Mouse (Mus musculus) liver, adult (tissue): ENCODE results near the gene Arap2.

Experiments
- GATA4 ChIP-seq: IDR thresholded peaks from 2 replicates; pipeline ENCODE4 v1.6.1; 2014; ENCODE audit warnings: mild to moderate bottlenecking, low read length; ENCODE audit not compliant: insufficient replicate concordance

Gene Arap2

DNA sequence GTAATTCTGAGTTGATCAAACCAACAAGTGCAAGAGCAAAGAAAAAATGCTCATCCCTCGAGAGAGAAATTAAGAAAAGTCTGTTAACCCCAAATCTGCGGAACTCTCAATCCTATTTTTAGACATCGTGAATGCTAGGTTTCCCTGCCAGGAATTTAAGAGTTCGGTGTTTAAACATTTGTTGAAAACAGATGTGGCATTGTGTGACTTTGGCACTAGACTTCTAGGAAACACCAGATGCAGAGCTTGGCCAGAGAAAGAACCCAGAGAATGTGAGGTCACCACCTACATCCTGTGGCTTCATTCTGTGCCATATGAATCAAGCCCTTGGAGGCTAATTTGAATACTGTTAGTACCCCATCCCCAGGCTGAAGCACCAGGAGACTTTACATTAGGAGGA, 76.0 kb downstream of the Arap2 start:
- TF ChIP-seq GATA4 = no peak

DNA sequence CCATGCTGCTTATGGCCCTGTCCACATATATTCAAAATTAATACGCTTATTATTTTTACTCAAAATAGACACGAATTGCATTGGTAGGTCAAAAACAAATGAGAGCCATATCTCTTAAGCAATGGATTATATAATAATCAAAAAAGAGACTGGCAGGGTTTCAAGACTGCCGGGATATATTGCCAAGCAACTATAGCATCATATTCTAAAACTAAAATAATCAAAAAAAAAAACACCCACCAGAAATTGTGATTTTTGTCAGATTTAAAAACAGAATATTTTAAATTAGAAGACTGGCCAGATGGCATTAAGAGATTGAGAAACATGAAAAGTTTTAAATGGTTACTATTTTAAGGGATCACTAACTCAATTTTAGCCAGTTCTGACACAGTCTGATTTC, 82.2 kb downstream of the Arap2 start:
- TF ChIP-seq GATA4 = no peak

GRCm38 (mm10) chr5:62683207-62683606, 82.8 kb downstream of the Arap2 start:
- TF ChIP-seq GATA4 = no peak

DNA sequence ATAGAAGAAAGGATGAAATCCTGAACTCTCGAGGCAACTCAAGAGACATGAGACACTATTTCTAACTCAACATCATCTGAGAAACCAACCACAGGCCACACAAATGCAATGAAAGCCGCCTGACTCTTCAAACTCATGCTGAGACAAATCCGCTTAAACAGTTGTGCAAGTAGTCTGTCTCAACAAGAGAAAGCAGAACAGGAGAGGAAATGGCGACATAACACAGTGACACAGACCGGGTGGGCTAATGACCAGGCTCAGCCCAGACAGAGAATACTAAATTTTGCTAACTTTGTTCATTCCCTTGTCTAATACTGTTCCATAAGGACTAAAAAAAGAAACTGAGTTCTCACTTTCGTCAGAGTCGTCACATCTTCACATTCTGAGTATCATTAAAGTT, 88.6 kb downstream of the Arap2 start:
- no peak for TF ChIP-seq GATA4

- TF ChIP-seq GATA4 = no peak
Measured at GRCm38 (mm10) chr5:62672736-62673436, 93.1 kb downstream of the Arap2 start.

- no peak for TF ChIP-seq GATA4
Measured at GRCm38 (mm10) chr5:62665329-62665728, 100.6 kb downstream of the Arap2 start.

DNA sequence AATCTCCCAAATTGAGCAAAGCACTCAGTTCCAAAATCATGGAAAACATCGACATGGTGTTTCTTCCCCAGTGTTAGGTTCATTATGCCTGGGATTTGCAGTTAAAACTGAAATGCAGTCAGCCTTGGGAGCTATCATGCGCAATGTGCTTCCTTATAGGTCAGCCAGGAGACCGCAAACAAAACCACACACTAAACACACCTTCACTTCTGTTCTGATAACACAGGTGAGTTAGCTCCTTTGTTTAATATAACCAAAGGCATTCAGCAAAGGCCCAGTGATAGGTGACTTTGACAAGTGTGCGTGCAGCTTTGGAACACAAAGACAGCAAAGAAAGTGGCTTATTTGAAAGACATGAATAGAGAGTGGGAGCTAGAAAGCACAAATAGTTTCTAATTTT, 101.1 kb downstream of the Arap2 start:
- TF ChIP-seq GATA4 = no peak

DNA sequence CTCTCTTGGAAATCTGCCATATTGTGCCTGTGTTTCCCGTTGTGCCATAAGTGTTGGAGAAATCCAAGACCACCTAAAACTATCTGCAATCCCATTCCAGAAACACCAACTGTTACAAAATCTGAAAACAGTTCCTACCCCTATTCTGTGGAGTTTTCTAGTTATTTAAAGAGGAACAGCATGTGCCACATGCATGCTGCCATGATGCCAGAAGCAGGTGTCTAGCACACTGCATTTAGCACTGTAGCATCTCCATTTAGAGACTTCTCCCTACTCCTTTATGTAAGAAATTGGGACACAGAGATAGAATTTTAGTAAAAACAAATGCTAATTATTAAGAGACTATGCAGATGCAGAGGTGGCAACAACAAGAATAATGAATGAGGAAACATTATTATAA, 102.8 kb downstream of the Arap2 start:
- TF ChIP-seq GATA4 = no peak

GRCm38 (mm10) chr5:62653924-62654323, 112.0 kb downstream of the Arap2 start:
- no peak for TF ChIP-seq GATA4

- TF ChIP-seq GATA4 = no peak
Measured at GRCm38 (mm10) chr5:62642330-62642729, 123.6 kb downstream of the Arap2 start.

DNA sequence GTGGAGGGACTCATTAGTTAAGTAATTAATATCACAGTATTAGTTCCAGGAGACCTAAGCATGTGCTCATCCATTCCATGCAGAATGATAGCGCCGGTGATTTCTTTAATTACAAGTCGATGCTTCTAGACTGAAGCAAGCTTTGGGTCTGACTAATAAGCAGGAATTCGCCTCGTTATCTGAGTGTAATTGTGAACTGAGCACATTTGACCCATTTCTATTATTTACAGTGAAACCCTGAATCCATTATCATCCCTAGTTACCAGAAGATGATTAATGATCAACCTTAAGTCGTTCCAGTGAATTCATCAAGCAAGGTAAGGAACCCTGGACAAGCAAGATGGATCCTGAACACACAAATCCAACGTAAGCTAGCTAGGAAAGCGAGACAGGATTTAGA, 125.5 kb downstream of the Arap2 start:
- TF ChIP-seq GATA4 = no peak

GRCm38 (mm10) chr5:62636341-62636740, 129.6 kb downstream of the Arap2 start:
- no peak for TF ChIP-seq GATA4

DNA sequence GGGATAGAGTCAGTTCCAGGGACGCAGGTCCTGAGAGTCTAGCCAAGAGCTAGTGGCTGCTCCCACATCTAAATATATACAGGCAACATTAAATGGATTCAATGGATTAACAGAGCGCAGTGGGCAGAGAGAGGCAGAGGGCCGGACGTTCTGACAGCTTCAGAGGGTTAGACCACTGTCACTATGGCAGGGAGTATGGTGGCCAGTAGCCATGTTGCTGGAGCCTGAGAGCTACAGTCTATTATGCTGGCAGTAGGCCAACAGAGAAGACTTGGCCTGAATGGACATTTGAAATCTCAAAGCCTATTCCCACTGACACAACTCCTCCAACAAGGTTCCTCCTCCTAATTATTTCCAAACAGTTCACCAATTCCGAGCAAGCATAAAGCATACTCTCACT, 137.1 kb downstream of the Arap2 start:
- TF ChIP-seq GATA4 = no peak

GRCm38 (mm10) chr5:62622848-62623479, 143.0 kb downstream of the Arap2 start:
- TF ChIP-seq GATA4 = no peak

DNA sequence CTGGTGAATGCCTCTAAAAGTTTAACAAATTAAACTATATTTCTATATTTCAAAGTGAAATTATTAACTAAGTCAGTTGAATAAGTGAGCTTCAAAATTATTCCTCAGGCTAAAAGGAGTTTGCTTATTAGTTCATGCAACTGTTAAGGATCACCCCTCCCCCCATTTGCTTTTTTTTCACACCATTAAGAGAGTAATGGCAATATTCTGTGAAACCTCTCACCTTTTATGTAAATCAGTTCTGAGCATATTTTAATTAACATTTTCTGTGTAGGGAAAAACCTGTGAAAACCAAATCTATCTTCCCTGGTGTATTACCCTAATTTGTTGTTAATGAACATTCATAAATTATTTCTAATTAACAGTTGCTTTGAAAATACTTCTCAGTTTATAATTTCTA, 147.7 kb downstream of the Arap2 start:
- no peak for TF ChIP-seq GATA4

GRCm38 (mm10) chr5:62611990-62612389, 154.0 kb downstream of the Arap2 start:
- TF ChIP-seq GATA4 = no peak

- TF ChIP-seq GATA4 = no peak
Measured at GRCm38 (mm10) chr5:62587348-62587747, 178.6 kb downstream of the Arap2 start.
